Mouse (Mus musculus) hindbrain, embryonic 12.5 days (tissue): ENCODE results near the gene Il17rc. TPM values are rescaled to one million over a fixed set of nuclear protein-coding genes. Genes with fewer than 3 reads are reported as not detected.

Experiments
- ATAC-seq: fragments of 200-750 bp; cut with Nextera tagmentation; 2 replicates; pipeline ENCODE4 v1.8.0; 2017; ENCODE audit warnings: moderate TSS enrichment; ENCODE audit not compliant: low FRiP score
- H3K27ac ChIP-seq: fragments of 300-500 bp; sonication (generic); 2 replicates; pipeline ENCODE4 v1.5.1; 2016; ENCODE audit warnings: mild to moderate bottlenecking
- H3K27me3 ChIP-seq: fragments of 300-500 bp; sonication (generic); 2 replicates; pipeline ENCODE4 v1.6.1; 2016; ENCODE audit warnings: mild to moderate bottlenecking
- H3K36me3 ChIP-seq: fragments of 300-500 bp; sonication (generic); 2 replicates; pipeline ENCODE4 v1.6.1; 2016; ENCODE audit warnings: mild to moderate bottlenecking
- H3K4me1 ChIP-seq: fragments of 300-500 bp; sonication (generic); 2 replicates; pipeline ENCODE4 v1.6.1; 2016
- H3K4me2 ChIP-seq: fragments of 300-500 bp; sonication (generic); replicated peaks from 2 replicates; pipeline ENCODE4 v1.6.1; 2016; ENCODE audit warnings: mild to moderate bottlenecking
- H3K4me3 ChIP-seq: fragments of 300-500 bp; sonication (generic); 2 replicates; pipeline ENCODE4 v1.5.1; 2016; ENCODE audit warnings: mild to moderate bottlenecking
- H3K9ac ChIP-seq: fragments of 300-500 bp; sonication (generic); 2 replicates; pipeline ENCODE4 v1.6.1; 2016; ENCODE audit warnings: mild to moderate bottlenecking, moderate library complexity
- H3K9me3 ChIP-seq: fragments of 300-500 bp; sonication (generic); replicated peaks from 2 replicates; pipeline ENCODE4 v1.6.1; 2016; ENCODE audit warnings: mild to moderate bottlenecking
- whole genome bisulfite sequencing: fragments of 180-500 bp; shearing (Covaris S2); methylation state at CpG from one replicate; pipeline ENCODE4 v1.1.7; 2016; 5-methylcytosine and 5-hydroxymethylcytosine counted together
- polyA plus RNA-seq: library from polyadenylated mRNA; unstranded; fragments of >200 nt; fragmentation: Nextera tagmentation; extraction: Ambion mirVana; gene quantifications from 2 replicates; pipeline ENCODE4 v1.2.1, GENCODE M21; 2016

Gene Il17rc
- polyA plus RNA-seq, 1 experiment from 2014 or later, result 5.4 TPM

DNA sequence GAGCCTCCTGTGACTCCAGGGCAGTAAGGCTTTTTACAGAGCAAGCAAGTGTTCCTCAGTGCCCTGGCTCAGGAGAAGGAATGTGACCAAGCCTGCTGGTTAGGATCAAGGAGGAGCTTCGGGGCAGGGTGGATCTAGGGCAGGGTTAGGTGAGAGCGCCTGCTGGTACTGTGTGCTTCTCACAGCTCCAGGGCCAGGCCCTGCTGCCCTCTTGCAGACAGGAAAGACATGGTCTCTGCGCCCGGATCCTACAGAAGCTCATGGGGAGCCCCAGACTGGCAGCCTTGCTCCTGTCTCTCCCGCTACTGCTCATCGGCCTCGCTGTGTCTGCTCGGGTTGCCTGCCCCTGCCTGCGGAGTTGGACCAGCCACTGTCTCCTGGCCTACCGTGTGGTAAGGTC, 12.6 kb upstream of the Il17rc start:
- Histone ChIP-seq H3K4me3 (no peak overlapping the region), H3K9me3 (no peaks in the 10 kb centered on the region), H3K9ac (no peak overlapping the region), H3K4me2 (no peak overlapping the region), H3K36me3 (no peaks in the 10 kb centered on the region), H3K4me1 (no peaks in the 10 kb centered on the region), H3K27me3 (peaks cover 5% of the 10 kb centered on the region; the same call in 1 of the 2 replicates), H3K27ac (no peak overlapping the region)
- 70% methylated on average over 10 of the region's 10 CpGs for WGBS
- no peak for ATAC-seq

DNA sequence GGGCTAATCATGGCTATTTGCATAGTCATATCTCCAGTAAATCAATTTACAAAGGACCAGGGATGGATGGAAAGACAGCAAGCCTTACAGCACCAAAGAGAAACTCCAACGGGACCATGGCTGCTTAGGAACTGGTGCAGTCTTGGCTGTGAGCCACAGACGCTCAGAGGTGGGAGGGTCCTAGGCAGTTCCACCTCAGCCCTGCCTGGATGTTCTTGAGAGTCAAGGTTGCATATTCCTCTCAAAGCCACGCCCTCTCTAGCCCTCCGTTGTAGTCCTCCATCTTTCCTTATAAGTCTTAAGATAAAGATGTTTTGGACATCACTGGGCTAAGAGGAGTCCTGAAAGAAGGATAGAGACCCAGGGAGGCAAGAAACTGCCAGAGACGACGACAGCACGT, 7.2 kb upstream of the Il17rc start:
- Histone ChIP-seq H3K9ac (no peak overlapping the region), H3K27ac (no peak overlapping the region), H3K9me3 (no peaks in the 10 kb centered on the region), H3K27me3 (peaks cover 7% of the 10 kb centered on the region), H3K4me3 (no peak overlapping the region), H3K4me2 (no peak overlapping the region), H3K4me1 (no peaks in the 10 kb centered on the region), H3K36me3 (no peaks in the 10 kb centered on the region)
- 73% methylated on average over 7 of the region's 7 CpGs for WGBS
- no peak for ATAC-seq

DNA sequence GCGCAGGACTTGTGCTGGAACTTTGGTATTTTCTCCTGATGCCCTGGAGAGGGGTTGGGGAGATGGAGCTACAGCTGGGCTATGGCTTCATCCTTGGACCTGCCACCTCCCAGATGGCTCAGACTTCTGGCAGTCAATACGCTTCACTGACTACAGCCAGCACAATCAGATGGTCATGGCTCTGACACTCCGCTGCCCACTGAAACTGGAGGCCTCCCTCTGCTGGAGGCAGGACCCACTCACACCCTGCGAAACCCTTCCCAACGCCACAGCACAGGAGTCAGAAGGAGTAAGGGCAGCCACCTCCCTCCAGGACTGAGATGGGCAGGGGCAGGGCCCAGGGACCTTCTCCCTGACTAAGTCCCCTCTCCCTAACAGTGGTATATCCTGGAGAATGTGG, 5.6 kb upstream of the Il17rc start:
- H3K4me2 ChIP-seq, result no peak overlapping the region
- WGBS, result 40% methylated on average over 5 of the region's 5 CpGs
- H3K9ac ChIP-seq, result no peak overlapping the region
- H3K36me3 ChIP-seq, result no peaks in the 10 kb centered on the region
- H3K27me3 ChIP-seq, result peaks cover 21% of the 10 kb centered on the region
- no peaks in the 10 kb centered on the region for H3K9me3 ChIP-seq
- H3K4me3 ChIP-seq, result no peak overlapping the region
- peaks cover 9% of the 10 kb centered on the region for H3K4me1 ChIP-seq
- no peak for ATAC-seq
- no peak overlapping the region for H3K27ac ChIP-seq

GRCm38 (mm10) chr6:113468512-113468911, 2.7 kb upstream of the Il17rc start:
- Histone ChIP-seq H3K4me2 (peak overlapping the region; percentile 62; the same call in 1 of the 2 replicates), H3K27ac (no peak overlapping the region), H3K9me3 (no peaks in the 10 kb centered on the region), H3K9ac (no peak overlapping the region), H3K27me3 (peaks cover 42% of the 10 kb centered on the region), H3K4me1 (peaks cover 15% of the 10 kb centered on the region), H3K36me3 (no peaks in the 10 kb centered on the region), H3K4me3 (no peak overlapping the region)
- ATAC-seq, result 0 out of 2 replicates have a peak, but pooled peaks have one; percentile 8
- WGBS, result 70% methylated on average over 3 of the region's 3 CpGs

- WGBS, result 8% methylated on average over 9 of the region's 9 CpGs
Measured at GRCm38 (mm10) chr6:113469021-113469420, 2.2 kb upstream of the Il17rc start.

DNA sequence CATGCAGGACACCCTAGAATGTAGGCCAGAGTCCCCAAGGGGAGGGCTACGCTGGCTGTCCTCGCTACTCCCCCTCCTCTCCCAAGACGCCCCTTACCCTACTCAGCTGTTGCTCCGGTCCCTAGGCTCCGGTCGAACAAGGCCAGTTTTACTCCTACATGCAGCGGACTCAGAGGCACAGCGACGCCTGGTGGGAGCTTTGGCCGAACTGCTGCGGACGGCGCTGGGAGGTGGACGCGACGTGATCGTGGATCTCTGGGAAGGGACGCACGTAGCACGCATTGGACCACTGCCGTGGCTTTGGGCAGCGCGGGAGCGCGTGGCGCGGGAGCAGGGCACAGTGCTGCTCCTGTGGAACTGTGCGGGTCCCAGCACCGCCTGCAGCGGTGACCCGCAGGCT, 1.8 kb upstream of the Il17rc start:
- peaks cover 15% of the 10 kb centered on the region for H3K4me1 ChIP-seq

More at GRCm38 (mm10) chr6:113469021-113469420, 2.2 kb upstream of the Il17rc start:
- H3K27ac ChIP-seq, result no peak overlapping the region
- peak overlapping the region; percentile 62 for H3K4me2 ChIP-seq
- peak; percentile 51 for ATAC-seq
- H3K36me3 ChIP-seq, result no peaks in the 10 kb centered on the region
- peak overlapping the region; percentile 10; the same call in 1 of the 2 replicates for H3K9ac ChIP-seq
- H3K4me1 ChIP-seq, result peaks cover 15% of the 10 kb centered on the region
- no peaks in the 10 kb centered on the region for H3K9me3 ChIP-seq
- peaks cover 42% of the 10 kb centered on the region for H3K27me3 ChIP-seq
- peak overlapping the region; percentile 36 for H3K4me3 ChIP-seq

DNA sequence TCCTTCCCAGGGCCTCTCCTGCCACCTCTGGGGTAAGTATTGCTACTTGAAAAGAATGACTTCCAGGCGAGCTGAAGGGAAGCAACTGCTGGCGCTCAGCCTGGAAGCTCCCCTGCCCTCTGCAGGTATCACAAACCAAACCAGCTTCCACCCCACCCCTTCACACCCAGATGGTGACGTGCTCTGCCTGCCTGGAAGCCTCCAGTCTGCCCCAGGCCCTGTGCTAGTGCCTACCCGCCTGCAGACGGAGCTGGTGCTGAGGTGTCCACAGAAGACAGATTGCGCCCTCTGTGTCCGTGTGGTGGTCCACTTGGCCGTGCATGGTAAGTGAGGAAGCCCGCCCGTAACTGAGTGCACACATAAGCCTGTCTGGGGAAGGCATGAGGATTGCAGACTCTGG, 834 bp downstream of the Il17rc start:
- Histone ChIP-seq H3K4me2 (no peak overlapping the region), H3K9me3 (no peaks in the 10 kb centered on the region), H3K4me3 (no peak overlapping the region), H3K9ac (no peak overlapping the region), H3K36me3 (no peaks in the 10 kb centered on the region), H3K27ac (no peak overlapping the region), H3K27me3 (peaks cover 40% of the 10 kb centered on the region), H3K4me1 (peaks cover 15% of the 10 kb centered on the region)
- WGBS, result 68% methylated on average over 10 of the region's 10 CpGs
- ATAC-seq, result no peak

More for the DNA sequence above, 1.8 kb upstream of the Il17rc start:
- no peaks in the 10 kb centered on the region for H3K9me3 ChIP-seq
- peak; percentile 72 for ATAC-seq
- no peaks in the 10 kb centered on the region for H3K36me3 ChIP-seq
- WGBS, result under 1% methylated on average over 31 of the region's 31 CpGs
- H3K9ac ChIP-seq, result peak overlapping the region; percentile 10
- H3K27me3 ChIP-seq, result peaks cover 42% of the 10 kb centered on the region
- peak overlapping the region; percentile 62 for H3K4me2 ChIP-seq
- H3K4me3 ChIP-seq, result peak overlapping the region; percentile 36
- H3K27ac ChIP-seq, result no peak overlapping the region

DNA sequence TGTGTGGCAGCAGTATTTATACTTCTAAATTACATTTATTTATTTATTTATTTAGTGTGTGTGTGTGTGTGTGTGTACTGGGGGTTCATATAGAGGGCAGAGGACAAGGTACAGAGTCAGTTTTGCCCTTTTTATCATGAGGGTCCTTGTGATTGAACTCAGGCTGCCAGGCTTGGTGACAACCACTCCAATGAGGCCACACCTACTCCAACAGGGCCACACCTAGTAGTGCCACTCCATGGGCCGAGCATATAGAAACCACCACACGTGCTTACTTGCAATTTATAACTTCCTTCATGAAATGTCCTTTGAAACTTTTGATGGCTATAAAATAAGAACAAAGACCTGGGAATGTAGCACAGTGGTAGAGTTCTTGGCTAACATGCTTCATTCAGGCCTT, 2.0 kb downstream of the Il17rc start:
- no peaks in the 10 kb centered on the region for H3K9me3 ChIP-seq
- H3K9ac ChIP-seq, result no peak overlapping the region
- no peak for ATAC-seq
- 79% methylated on average over 2 of the region's 2 CpGs for WGBS
- H3K27ac ChIP-seq, result no peak overlapping the region
- H3K36me3 ChIP-seq, result no peaks in the 10 kb centered on the region
- H3K4me1 ChIP-seq, result peaks cover 18% of the 10 kb centered on the region
- H3K27me3 ChIP-seq, result peaks cover 40% of the 10 kb centered on the region
- H3K4me2 ChIP-seq, result no peak overlapping the region
- no peak overlapping the region for H3K4me3 ChIP-seq

DNA sequence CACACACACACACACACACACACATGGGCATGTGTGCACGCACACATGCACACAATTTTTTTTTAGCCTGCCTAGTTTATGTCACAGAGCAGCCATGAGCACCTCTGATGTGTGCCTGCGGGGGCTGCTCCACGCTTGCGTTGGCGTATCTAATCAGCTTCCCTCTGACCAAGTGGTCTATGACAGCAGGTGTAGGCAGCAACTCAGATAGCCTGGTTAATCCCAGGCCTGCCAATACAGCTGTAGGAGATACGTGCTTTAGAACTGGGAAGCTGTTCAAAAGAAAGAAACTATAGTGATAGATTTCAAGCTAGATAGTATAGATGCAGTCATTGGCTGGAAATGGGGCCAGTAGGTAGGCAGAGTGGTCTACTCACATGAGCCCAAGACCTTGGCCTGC, 2.5 kb downstream of the Il17rc start:
- H3K9ac ChIP-seq, result no peak overlapping the region
- peaks cover 18% of the 10 kb centered on the region for H3K4me1 ChIP-seq
- no peak overlapping the region for H3K27ac ChIP-seq
- WGBS, result 90% methylated on average over 6 of the region's 6 CpGs
- no peak for ATAC-seq
- H3K9me3 ChIP-seq, result no peaks in the 10 kb centered on the region
- H3K27me3 ChIP-seq, result peaks cover 38% of the 10 kb centered on the region
- H3K4me3 ChIP-seq, result no peak overlapping the region
- no peak overlapping the region for H3K4me2 ChIP-seq
- no peaks in the 10 kb centered on the region for H3K36me3 ChIP-seq

GRCm38 (mm10) chr6:113477353-113477752, 6.1 kb downstream of the Il17rc start:
- H3K27me3 ChIP-seq, result peaks cover 16% of the 10 kb centered on the region
- no peak overlapping the region for H3K4me2 ChIP-seq
- H3K27ac ChIP-seq, result no peak overlapping the region
- H3K9ac ChIP-seq, result no peak overlapping the region
- 31% methylated on average over 7 of the region's 7 CpGs for WGBS
- H3K4me1 ChIP-seq, result peaks cover 7% of the 10 kb centered on the region
- peak; percentile 41; the same call in 1 of the 2 replicates for ATAC-seq
- H3K4me3 ChIP-seq, result no peak overlapping the region
- no peaks in the 10 kb centered on the region for H3K36me3 ChIP-seq
- no peaks in the 10 kb centered on the region for H3K9me3 ChIP-seq

- no peaks in the 10 kb centered on the region for H3K9me3 ChIP-seq
- H3K27me3 ChIP-seq, result peaks cover 16% of the 10 kb centered on the region
- H3K36me3 ChIP-seq, result no peaks in the 10 kb centered on the region
- no peak for ATAC-seq
- 80% methylated on average over 10 of the region's 10 CpGs for WGBS
- H3K4me2 ChIP-seq, result no peak overlapping the region
- no peak overlapping the region for H3K27ac ChIP-seq
- no peak overlapping the region for H3K9ac ChIP-seq
- no peak overlapping the region for H3K4me3 ChIP-seq
- H3K4me1 ChIP-seq, result peaks cover 13% of the 10 kb centered on the region
Measured at GRCm38 (mm10) chr6:113478906-113479305, 7.7 kb downstream of the Il17rc start.

- ATAC-seq, result no peak
- 64% methylated on average over 18 of the region's 18 CpGs for WGBS
- Histone ChIP-seq H3K36me3 (no peaks in the 10 kb centered on the region), H3K9me3 (no peaks in the 10 kb centered on the region), H3K4me3 (no peak overlapping the region), H3K9ac (no peak overlapping the region), H3K4me1 (peaks cover 30% of the 10 kb centered on the region), H3K27ac (no peak overlapping the region), H3K4me2 (no peak overlapping the region), H3K27me3 (peaks cover 16% of the 10 kb centered on the region)
Measured at GRCm38 (mm10) chr6:113480555-113481373, 9.5 kb downstream of the Il17rc start.
